Mouse (Mus musculus): ENCODE measurements around the gene Arl13b.
A peak's percentile ranks its signal among the peaks of the same experiment; 100 is the strongest.

Gene Arl13b

GRCm38 (mm10) chr16:62813790-62814189, 33.0 kb downstream of the Arl13b start:
- DNase-seq = no peak

DNA sequence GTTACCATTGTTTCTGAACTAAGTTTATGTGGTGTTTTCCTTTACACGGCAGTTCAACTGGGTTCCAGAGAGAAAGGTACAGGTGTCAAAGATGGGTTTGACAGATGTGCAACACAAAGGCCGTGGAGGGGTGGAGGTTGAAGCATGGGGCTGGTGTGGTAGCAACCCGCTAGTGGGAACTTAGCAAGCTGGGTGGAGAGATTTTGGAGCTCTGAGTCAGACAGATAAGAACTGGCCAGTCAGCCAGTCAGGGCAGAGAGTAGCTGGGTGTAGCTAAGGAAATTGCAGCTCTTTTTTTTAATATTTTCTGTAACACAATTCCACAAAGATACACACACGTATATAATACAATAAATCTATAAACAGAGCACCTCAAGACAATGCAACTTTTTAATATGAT, 36.0 kb downstream of the Arl13b start:
- DNase-seq = no peak

DNA sequence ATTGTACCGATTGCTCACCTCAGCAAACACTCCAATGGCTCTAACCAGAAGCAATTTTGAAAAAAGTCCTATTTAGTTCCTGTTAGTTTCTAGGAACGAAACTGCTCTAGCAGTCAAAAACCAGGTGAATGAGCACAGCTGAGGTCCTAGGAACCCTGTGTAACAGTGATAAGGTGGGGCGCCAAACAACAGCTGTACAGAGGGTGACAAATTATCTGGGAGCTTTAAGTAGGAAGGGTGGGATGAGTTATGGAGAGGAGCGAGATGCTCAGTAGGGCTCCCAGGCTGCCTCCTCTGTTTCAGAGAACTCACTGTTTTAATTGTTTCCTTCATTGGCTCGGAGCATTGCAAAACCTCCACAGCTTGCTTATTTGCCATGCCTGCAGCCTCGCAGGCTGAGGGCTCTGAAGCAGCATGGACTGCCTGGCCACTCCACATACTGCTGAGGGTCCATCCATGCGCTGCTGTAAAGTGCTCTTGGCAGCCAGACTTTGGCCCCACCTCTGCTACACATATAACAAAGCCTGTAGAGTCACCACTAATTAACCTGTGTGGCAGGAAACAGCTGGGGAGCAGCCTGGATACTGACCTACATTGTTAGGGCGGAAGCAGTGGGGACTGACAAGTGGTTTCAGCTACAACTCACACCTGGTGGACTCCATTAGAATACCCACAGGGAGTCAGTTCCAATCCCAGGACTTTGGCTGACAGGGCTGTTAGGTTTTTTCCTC, 39.4 kb downstream of the Arl13b start:
- DNase-seq = no peak

DNA sequence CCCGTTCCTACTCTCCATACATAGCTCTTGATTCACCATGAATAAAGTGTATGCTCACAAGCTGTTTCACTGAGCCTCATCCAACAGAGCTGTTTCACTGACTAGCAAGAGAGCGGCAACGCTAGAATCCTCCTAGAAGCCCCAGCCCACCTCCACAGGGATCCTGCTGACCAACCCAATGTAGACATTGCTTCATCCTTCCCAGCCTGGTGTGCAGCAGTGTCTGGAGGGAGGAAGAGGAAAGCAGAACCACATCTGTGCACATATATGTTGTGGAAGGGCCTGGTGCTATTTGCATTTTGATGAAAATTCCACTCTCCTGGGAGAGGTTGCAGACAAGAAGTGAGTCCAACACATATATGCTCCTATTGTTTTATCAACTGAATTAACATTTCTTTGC, 42.2 kb downstream of the Arl13b start:
- no peak for DNase-seq

DNA sequence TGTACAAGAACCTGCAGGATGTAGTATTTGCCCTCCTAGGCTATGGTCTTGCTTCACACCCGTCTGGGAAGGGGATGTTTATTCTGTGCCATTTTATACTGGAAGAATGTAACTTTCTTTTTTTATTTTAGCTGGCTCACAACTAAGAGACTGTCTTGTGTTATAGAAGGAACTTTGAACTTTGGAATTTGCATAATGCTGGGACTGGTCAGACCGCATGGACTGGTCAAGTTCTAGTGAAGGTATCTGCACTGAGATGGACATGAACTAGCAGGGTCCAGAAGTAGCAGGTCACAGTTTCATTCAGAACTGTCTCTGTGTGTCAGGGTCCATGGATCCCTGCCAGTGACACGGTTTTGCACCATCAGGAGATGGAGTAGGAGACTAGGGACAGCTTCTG, 47.0 kb downstream of the Arl13b start:
- DNase-seq = no peak

DNA sequence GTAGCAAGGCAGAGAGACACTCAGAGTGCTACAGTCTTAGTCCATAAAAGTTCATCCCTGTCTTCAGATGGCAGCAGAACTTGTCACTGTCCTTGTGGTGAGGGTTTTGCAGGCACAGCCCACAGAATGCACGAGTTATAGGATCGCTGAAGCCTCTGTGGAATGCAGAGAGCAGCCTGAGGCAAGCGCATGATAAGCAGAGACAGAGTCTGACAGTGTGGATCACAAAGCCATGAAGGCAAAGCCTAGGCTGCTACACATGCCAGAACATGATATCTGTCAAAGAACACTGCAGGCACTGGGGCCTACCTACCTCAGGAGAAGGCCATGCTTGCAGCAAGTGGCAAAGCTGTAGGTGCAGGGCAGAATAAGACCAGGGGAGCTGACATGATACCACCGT, 47.4 kb downstream of the Arl13b start:
- no peak for DNase-seq

DNA sequence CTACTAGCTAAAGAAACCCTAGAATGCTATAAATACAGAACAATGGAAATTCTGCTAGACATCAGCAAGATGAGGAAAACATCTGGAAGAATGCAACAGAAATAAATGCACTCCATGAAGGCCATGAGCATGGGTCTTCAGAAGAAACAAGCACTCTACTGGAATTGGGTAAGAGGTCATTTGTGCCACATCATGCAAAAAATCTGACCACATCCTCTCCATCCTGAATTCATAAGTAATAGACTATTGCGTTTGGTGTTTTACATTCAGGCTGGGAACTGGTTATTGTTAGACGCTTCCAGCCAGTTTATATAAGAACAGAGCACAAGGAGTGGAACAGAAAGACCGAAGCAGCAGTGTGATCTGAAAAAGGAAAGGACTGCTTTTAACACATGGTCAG, 48.0 kb downstream of the Arl13b start:
- DNase-seq = no peak

DNA sequence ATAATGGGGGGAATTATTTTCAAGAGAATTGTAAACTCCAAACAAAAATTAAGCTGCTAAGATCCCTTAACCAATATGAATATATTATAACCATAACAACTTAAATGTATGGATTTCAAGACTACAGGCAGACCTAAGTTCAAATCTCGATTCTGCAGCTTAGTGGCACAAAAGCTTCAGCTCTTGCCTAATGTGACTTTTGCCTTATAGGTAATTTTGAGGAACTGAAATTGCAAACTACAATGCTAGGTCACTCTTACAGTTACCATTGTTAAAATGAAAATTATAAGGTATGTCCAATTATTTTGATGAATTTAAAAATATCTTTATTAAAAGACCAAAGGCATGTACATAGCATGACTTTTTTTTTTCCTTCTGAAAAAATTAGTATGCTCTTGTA, 50.2 kb downstream of the Arl13b start:
- DNase-seq = no peak

- peak; percentile 90 to 91 for DNase-seq
Observed at GRCm38 (mm10) chr16:62786621-62787331, 60.1 kb downstream of the Arl13b start, which contains the start of gene Nsun3. TSS of gene Nsun3 (minus strand) at chr16:62786818.

DNA sequence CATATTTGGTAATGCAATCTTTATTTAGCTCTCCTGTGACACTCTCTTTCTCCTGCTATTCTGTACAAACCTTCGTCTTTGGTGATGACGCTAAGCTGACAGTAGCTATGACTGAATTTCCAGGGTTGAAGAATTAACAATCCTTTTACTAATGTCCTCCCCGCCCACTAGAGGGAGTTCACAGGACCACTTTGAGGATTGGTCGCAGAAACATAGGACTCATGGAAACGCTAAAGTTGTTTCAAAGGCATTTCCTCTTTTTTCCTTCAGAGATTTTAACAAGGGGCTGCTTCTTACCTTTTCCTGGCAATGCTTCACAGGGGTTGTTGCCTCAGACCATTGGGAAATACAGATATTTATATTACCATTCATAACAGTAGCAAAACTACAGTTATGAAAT, 64.6 kb downstream of the Arl13b start:
- peak; percentile 18 to 29 for DNase-seq

DNA sequence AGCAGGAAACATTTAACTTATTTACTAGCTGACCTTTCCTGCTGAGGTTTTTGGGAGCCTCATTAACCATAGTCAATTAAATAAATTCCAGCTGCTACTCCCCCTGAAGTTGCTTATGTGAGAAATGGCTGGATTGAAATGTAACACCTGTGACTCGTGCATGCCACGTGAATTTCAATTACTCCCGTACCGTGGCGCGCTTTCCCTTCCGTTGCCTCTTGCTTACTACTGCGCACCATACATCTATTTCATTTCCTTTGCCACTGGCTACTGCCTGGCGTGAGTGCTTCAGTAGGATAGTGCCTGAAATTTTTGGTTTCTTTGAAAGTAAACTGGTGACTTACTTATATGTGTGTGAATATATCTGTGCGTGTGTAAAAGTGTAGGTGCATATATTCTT, 68.6 kb downstream of the Arl13b start:
- no peak for DNase-seq

DNA sequence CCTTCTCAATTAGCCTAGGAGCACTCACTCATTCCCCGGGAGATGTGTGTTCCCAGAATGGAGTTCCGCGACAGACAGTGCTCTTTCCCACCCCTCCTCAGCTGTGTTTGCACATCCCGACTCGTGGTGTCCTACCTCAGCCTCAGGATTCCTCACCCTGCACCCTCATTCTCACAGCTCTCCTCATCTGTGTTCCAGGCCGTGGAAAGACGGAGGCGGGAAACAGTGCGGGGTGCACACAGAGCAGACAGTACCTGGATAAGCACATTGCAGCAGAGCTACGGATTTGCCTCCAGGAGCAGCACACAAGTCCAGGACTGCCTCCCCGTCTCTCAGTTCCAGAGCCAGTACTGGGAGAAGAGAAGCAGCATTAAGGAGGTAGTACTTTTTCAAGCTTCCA, 70.8 kb downstream of the Arl13b start:
- DNase-seq = no peak

DNA sequence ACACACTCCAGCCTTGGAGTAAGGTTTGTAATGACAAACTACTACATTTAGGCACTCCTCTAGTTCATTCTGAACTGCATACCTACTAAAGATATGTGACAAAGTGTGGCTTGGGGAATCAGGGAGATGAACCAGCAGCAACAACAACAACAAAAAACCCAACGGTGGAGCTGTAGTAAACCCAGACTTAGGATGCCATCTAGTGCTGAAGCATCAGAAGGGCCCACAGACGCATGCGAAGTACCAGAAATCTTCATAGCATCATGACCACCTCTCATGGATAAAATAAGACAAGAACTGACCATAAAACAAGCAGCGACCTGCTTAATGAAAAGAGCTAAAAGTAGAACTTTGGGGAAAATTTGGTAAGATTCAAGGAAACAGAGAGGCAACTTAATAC, 73.4 kb downstream of the Arl13b start:
- no peak for DNase-seq

GRCm38 (mm10) chr16:62758340-62758739, 88.5 kb downstream of the Arl13b start:
- DNase-seq = peak; percentile 45 to 48

DNA sequence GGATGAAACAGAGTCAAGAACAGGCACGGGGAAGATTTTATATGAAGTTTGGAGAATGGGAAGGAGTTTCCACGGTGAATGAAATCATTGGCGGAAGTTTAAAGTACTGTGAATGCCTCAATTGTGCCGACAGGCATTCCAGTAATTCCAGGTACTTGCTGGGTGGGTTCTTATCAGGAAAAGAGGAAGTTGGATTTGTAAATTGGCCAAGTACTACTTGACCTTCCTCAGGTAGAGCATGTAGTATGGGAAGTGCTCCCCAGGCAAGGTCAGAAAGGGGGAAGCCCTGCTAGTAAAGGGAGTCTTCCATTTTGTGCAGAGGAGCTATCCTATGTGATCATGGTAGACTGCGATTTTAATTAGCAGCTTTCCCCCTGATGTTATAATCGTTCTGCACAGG, 91.5 kb downstream of the Arl13b start:
- DNase-seq = no peak

GRCm38 (mm10) chr16:62753597-62753996, 93.2 kb downstream of the Arl13b start:
- DNase-seq = no peak

GRCm38 (mm10) chr16:62753079-62753478, 93.8 kb downstream of the Arl13b start:
- no peak for DNase-seq

- no peak for DNase-seq
Observed at GRCm38 (mm10) chr16:62745875-62746274, 101.0 kb downstream of the Arl13b start.

Data from B cell, adult 2 months (primary cell).